Mouse (Mus musculus) heart, adult 2 months (tissue): ENCODE results near the gene Lgals4.

ENCODE experiments used
- CTCF ChIP-seq: fragments of 200-600 bp; IDR thresholded peaks from 2 replicates; pipeline ENCODE4 v1.8.1; 2022; ENCODE audit warnings: antibody characterized with exemption, mild to moderate bottlenecking, moderate library complexity
- POLR2A ChIP-seq: fragments of 200-500 bp; IDR thresholded peaks from 2 replicates; pipeline ENCODE4 v1.6.1; 2011; ENCODE audit warnings: mild to moderate bottlenecking, low read depth, low read length, control low read depth; ENCODE audit not compliant: insufficient read depth

- TF ChIP-seq POLR2A = 0 out of 2 replicates have a peak, but pooled peaks have one; percentile 52
- peak; percentile 19; the same call in 1 of the 2 replicates for TF ChIP-seq CTCF
Observed at GRCm38 (mm10) chr7:28829821-28830220, 3.8 kb upstream of the Lgals4 start.
